Mouse (Mus musculus): Measurements from ENCODE around the gene Pou2af1. TPM values are rescaled to one million over a fixed set of nuclear protein-coding genes. Genes with fewer than 3 reads are reported as not detected.

The Pou2af1 gene
- total and polyA plus RNA-seq, 2 experiments from 2014 or later: 0.05 TPM; not detected in 1

DNA sequence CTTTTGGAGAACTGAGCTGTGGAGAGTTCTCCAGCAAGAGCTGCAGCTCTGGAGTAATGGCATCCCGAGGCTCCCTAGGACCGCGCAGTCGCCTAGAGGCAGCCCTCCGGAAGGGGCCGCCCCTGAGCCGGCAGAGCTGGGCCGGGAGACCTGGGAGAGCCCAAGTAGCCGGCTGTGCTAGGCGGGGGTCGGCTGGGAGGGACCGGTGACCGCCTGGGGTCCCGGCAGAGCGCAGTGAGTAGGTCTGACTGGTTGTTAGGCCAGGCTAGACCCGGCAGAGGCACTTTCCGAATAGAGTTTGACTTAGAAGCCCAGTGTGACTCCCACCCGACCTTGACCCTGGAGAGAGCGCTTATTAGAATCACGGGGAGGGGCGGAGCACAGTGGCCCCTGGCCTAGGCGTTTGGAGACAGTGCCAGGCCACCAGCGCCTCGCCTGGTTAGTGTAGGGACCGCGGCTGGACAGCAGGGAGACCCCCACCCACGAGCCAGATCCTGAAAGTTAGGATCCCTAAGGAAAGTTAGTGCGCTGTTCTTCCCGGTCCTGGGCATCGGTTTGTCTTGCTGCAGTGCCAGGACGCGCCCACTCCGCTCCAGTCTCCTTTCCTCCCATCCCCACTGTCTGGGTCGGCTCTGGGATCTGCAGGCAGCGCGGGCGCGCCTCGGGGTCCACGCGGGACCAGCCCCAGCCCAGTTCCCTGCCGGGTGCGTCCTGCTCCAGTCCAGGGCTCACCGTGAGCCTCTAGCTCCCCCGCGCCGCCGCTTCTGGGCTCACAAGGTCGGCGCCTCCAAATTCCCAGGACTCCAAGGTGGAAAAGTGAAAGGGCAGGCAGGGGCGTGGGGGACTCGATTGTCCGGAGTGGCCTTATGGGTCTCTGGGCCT lies 65.2 kb downstream of the Pou2af1 start, which contains the start of gene Colca2:
Colca2 (minus strand) TSS at position 70 of the 882 bp plus-strand sequence.
- Histone ChIP-seq H3K36me3 (ENCODE audit: insufficient read depth) (no peaks in the 10 kb centered on the region), H3K27ac (ENCODE audit: low read depth, low read length) (no peak within 1 kb of the TSS), H3K4me1 (ENCODE audit: insufficient read depth) (no peaks in the 10 kb centered on the region), H3K9ac (peak within 1 kb of the TSS; percentile 37), H3K4me2 (ENCODE audit: low read depth) (peak within 1 kb of the TSS; percentile 62), H3K4me3 (ENCODE audit: low read depth, low read length) (peak within 1 kb of the TSS; percentile 41), H3K27me3 (ENCODE audit: insufficient read depth, low read length) (no peaks in the 10 kb centered on the region; the same call in 1 of the 2 replicates), H3K9me3 (ENCODE audit: low read length) (no peaks in the 10 kb centered on the region)
- peak; percentile 43 for TF ChIP-seq CTCF (IDR thresholded peaks at IDR 0.05; ENCODE audit: low read depth)
- ATAC-seq (peak; percentile 97), DNase-seq (peak; percentile 60)
- WGBS: 2% methylated on average over 53 of the region's 53 CpGs

DNA sequence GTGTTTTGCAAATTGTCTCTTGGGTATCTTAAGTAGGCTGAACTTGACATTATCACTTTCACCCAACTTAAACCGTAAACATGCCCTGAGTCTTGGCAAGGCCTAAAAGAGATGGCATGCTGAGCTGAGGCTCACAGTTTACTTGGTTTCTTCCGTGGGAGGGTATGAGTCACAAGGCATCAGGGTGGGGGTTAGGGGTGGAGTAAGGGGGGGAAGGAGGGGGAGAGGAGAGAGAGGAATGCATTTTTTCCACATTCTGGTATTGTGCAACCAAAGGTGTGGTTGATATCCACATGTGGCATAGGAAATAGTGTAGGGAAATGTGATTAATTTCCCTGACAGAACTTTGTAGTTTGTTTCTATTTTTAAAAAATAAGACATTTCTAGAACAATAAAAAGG lies 72.6 kb downstream of the Pou2af1 start:
- Histone ChIP-seq H3K4me2 (ENCODE audit: low read depth) (no peak overlapping the region), H3K36me3 (ENCODE audit: insufficient read depth) (no peaks in the 10 kb centered on the region), H3K4me1 (ENCODE audit: insufficient read depth) (no peaks in the 10 kb centered on the region), H3K27me3 (ENCODE audit: insufficient read depth, low read length) (no peaks in the 10 kb centered on the region), H3K9ac (no peak overlapping the region), H3K9me3 (ENCODE audit: low read length) (no peaks in the 10 kb centered on the region), H3K4me3 (ENCODE audit: low read depth, low read length) (no peak overlapping the region), H3K27ac (ENCODE audit: low read depth, low read length) (no peak overlapping the region)
- WGBS: 49% methylated on average over 2 of the region's 2 CpGs
- ATAC-seq: no peak
- no peak for TF ChIP-seq CTCF (IDR thresholded peaks at IDR 0.05; ENCODE audit: low read depth)
- no peak for DNase-seq

Other genes starting within 250 kb of the Pou2af1 start
- gene Sik2, start 204.6 kb upstream of the Pou2af1 start, total RNA-seq (2014; rRNA removed): 36.7 and 38.2 TPM in 2 replicates
- gene Sik2, start 204.6 kb upstream of the Pou2af1 start, polyA plus RNA-seq (2015; fragmentation: Nextera tagmentation; extraction: Ambion mirVana): 15.9 and 20.5 TPM in 2 replicates
- not detected in 2 replicates for gene Btg4, start 152.8 kb upstream of the Pou2af1 start, total RNA-seq (2014; rRNA removed)
- not detected in 2 replicates for gene Btg4, start 152.8 kb upstream of the Pou2af1 start, polyA plus RNA-seq (2015; fragmentation: Nextera tagmentation; extraction: Ambion mirVana)
- 3.8 and 7.8 TPM in 2 replicates for gene Layn, start 136.6 kb upstream of the Pou2af1 start, total RNA-seq (2014; rRNA removed)
- gene Layn, start 136.6 kb upstream of the Pou2af1 start, polyA plus RNA-seq (2015; fragmentation: Nextera tagmentation; extraction: Ambion mirVana): 2.9 and 3.2 TPM in 2 replicates
- gene 4833427G06Rik, start 111.6 kb upstream of the Pou2af1 start, total RNA-seq (2014; rRNA removed): 1.4 and 2.2 TPM in 2 replicates
- gene 4833427G06Rik, start 111.6 kb upstream of the Pou2af1 start, polyA plus RNA-seq (2015; fragmentation: Nextera tagmentation; extraction: Ambion mirVana): 1.5 and 2.4 TPM in 2 replicates
- not detected in 2 replicates for gene Gm32742, start 48.2 kb upstream of the Pou2af1 start, total RNA-seq (2014; rRNA removed)
- gene Gm32742, start 48.2 kb upstream of the Pou2af1 start, polyA plus RNA-seq (2015; fragmentation: Nextera tagmentation; extraction: Ambion mirVana): 0.02 and 0.03 TPM in 2 replicates
- 0.15 and 0.33 TPM in 2 replicates for gene Colca2, start 64.9 kb downstream of the Pou2af1 start, total RNA-seq (2014; rRNA removed)
- 0.84 and 1.0 TPM in 2 replicates for gene Colca2, start 64.9 kb downstream of the Pou2af1 start, polyA plus RNA-seq (2015; fragmentation: Nextera tagmentation; extraction: Ambion mirVana)
- gene 1810046K07Rik, start 115.2 kb downstream of the Pou2af1 start, total RNA-seq (2014; rRNA removed): not detected in 2 replicates
- not detected in 2 replicates for gene 1810046K07Rik, start 115.2 kb downstream of the Pou2af1 start, polyA plus RNA-seq (2015; fragmentation: Nextera tagmentation; extraction: Ambion mirVana)

Data from forebrain, postnatal 0 days (tissue).